Mouse (Mus musculus): ENCODE results near the gene Nav1. TPM values are rescaled to one million over a fixed set of nuclear protein-coding genes. Genes with fewer than 3 reads are reported as not detected.
"Not testable (repeated sequence)": the region's sequence is repeated elsewhere in the genome, so short reads cannot be mapped to it uniquely, and the experiment has no call there.

Nav1 gene
- polyA plus RNA-seq, 1 experiment: 26.8 TPM

DNA sequence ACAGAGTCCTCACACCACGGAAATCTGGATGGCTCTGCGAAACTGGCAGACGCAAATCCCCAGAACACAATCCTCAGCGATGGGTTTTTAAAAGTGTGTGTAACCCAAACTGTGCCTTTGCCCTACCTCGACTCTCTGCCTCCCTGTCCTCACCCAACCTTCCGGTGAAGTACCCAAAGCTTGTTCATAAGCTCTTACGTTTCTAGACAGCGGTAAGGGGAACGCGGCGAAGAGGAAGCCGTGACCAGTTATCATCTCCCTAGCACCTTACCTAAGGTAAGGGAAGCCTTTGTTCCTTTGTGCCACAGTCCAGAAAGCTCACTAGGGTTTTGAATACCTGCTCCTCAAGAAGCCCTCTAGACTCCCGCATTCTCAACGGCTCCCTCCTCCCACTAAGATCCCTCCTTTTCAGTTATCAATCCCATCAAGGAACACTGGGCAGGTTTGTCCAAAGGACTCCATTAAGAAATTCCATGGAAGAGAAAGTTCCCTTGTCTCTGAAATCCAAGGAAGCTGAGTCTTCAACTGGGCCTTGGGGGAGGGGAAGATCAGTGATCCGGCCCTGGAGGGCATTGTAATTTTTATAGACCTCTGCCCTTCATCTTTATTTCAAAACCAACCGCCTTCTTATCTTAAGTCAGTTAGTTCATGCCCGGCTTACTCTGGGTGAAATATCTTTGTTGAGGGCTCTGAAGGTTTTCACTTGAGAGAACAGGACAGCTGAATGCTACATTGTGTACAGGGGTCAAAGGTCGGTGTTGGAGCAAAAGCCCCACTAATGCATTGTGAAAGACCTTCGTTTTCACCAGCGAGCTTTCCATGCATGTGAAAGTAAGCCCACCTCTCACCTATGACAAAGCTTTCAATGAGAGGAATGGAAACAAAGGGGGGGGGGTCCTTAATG is 108.4 kb downstream of the Nav1 start:
- 63% methylated on average over 20 of the region's 20 CpGs for WGBS
- no peak for TF ChIP-seq POLR2A (IDR thresholded peaks at IDR 0.05; ENCODE audit: borderline replicate concordance, insufficient read depth, low read length)
- TF ChIP-seq CTCF (IDR thresholded peaks at IDR 0.05; ENCODE audit: borderline replicate concordance, insufficient read depth, low read depth, low read length): no peak
- Histone ChIP-seq H3K27me3 (ENCODE audit: control insufficient read depth, insufficient read depth, low read length) (no peaks in the 10 kb centered on the region), H3K4me1 (ENCODE audit: control insufficient read depth, insufficient read depth, low read length) (no peaks in the 10 kb centered on the region), H3K27ac (ENCODE audit: insufficient read depth, low read length) (no peak overlapping the region), H3K4me3 (replicated peaks; ENCODE audit: insufficient read depth, low read depth, low read length) (no peak overlapping the region)
- no peak for DNase-seq

DNA sequence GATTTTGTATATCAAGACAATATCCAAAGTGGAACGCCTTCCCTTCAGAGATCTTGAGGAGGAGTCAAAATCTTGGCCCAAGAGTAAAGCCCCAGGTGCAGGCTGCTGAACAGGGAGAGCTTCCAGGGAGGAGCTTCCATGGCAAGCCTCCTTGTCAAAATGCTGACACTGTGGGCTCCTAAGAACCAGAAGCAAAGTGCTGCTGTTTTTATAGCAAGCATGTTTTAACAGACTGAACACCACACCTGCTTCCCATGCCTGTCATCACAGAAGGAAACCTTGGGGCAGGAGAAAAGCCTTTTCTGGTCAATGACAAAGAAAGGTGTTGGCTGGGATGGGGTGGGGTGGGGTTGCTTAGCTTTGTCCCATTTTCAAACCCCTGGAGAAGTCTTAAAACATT is 112.0 kb downstream of the Nav1 start:
- no peak overlapping the region for H3K27ac ChIP-seq (ENCODE audit: insufficient read depth, low read length)
- H3K27me3 ChIP-seq (ENCODE audit: control insufficient read depth, insufficient read depth, low read length): no peaks in the 10 kb centered on the region
- 63% methylated on average over 1 of the region's 1 CpGs for WGBS
- DNase-seq: no peak
- H3K4me3 ChIP-seq (replicated peaks; ENCODE audit: insufficient read depth, low read depth, low read length): no peak overlapping the region
- H3K4me1 ChIP-seq (ENCODE audit: control insufficient read depth, insufficient read depth, low read length): no peaks in the 10 kb centered on the region
- TF ChIP-seq CTCF (IDR thresholded peaks at IDR 0.05; ENCODE audit: borderline replicate concordance, insufficient read depth, low read depth, low read length) (no peak), POLR2A (IDR thresholded peaks at IDR 0.05; ENCODE audit: borderline replicate concordance, insufficient read depth, low read length) (no peak)

GRCm38 (mm10) chr1:135493862-135494261 is 113.2 kb downstream of the Nav1 start:
- Histone ChIP-seq H3K4me3 (replicated peaks; ENCODE audit: insufficient read depth, low read depth, low read length) (no peak overlapping the region), H3K27me3 (ENCODE audit: control insufficient read depth, insufficient read depth, low read length) (no peaks in the 10 kb centered on the region), H3K4me1 (ENCODE audit: control insufficient read depth, insufficient read depth, low read length) (no peaks in the 10 kb centered on the region), H3K27ac (ENCODE audit: insufficient read depth, low read length) (no peak overlapping the region)
- TF ChIP-seq POLR2A (IDR thresholded peaks at IDR 0.05; ENCODE audit: borderline replicate concordance, insufficient read depth, low read length): no peak
- no peak for TF ChIP-seq CTCF (IDR thresholded peaks at IDR 0.05; ENCODE audit: borderline replicate concordance, insufficient read depth, low read depth, low read length)
- WGBS: 65% methylated on average over 6 of the region's 6 CpGs
- DNase-seq: no peak

- 79% methylated on average over 10 of the region's 10 CpGs for WGBS
- no peak overlapping the region for H3K4me3 ChIP-seq (replicated peaks; ENCODE audit: insufficient read depth, low read depth, low read length)
- H3K27ac ChIP-seq (ENCODE audit: insufficient read depth, low read length): no peak overlapping the region
- no peaks in the 10 kb centered on the region for H3K27me3 ChIP-seq (ENCODE audit: control insufficient read depth, insufficient read depth, low read length)
- no peak for DNase-seq
- TF ChIP-seq POLR2A (IDR thresholded peaks at IDR 0.05; ENCODE audit: borderline replicate concordance, insufficient read depth, low read length) (no peak), CTCF (IDR thresholded peaks at IDR 0.05; ENCODE audit: borderline replicate concordance, insufficient read depth, low read depth, low read length) (no peak)
- H3K4me1 ChIP-seq (ENCODE audit: control insufficient read depth, insufficient read depth, low read length): no peaks in the 10 kb centered on the region
Observed at GRCm38 (mm10) chr1:135492406-135492805, 114.7 kb downstream of the Nav1 start.

DNA sequence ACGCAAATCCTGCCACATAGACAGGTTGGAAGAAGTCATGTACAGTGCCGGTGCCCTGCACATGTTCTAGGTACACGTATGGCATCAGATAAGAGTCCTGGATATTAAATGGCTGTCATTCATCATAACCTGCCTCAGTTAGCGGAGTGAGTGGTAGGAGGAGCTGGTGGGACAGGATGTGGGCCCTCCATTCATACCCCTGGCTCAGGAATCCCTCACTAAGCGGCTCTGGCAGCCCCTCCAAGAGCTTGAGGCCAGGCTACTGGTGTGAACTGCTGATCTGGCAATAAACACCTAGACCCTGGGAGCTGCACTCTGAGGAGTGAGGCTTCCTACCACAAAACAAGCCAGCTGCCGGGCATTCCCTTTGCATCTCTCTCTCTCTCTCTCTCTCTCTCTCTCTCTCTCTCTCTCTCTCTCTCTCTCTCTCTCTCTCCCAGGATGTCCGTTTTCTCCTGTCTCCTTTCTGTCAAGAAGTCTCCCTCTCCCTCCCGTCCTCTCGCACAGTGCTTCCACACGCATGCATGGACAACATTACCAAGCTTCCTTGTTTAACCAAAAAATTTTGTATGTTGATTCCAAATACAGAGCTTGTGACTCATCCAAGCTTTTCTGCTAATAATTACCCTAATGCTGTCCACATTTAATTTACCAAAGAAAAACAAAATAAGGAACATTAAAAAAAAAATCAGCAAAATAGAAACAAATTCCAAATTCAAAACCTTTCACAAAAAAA is 116.0 kb downstream of the Nav1 start:
- 59% methylated on average over 10 of the region's 10 CpGs for WGBS
- DNase-seq: no peak
- no peaks in the 10 kb centered on the region for H3K4me1 ChIP-seq (ENCODE audit: control insufficient read depth, insufficient read depth, low read length)
- TF ChIP-seq POLR2A (IDR thresholded peaks at IDR 0.05; ENCODE audit: borderline replicate concordance, insufficient read depth, low read length) (no peak), CTCF (IDR thresholded peaks at IDR 0.05; ENCODE audit: borderline replicate concordance, insufficient read depth, low read depth, low read length) (no peak)
- no peaks in the 10 kb centered on the region for H3K27me3 ChIP-seq (ENCODE audit: control insufficient read depth, insufficient read depth, low read length)
- H3K27ac ChIP-seq (ENCODE audit: insufficient read depth, low read length): no peak overlapping the region
- H3K4me3 ChIP-seq (replicated peaks; ENCODE audit: insufficient read depth, low read depth, low read length): no peak overlapping the region

DNA sequence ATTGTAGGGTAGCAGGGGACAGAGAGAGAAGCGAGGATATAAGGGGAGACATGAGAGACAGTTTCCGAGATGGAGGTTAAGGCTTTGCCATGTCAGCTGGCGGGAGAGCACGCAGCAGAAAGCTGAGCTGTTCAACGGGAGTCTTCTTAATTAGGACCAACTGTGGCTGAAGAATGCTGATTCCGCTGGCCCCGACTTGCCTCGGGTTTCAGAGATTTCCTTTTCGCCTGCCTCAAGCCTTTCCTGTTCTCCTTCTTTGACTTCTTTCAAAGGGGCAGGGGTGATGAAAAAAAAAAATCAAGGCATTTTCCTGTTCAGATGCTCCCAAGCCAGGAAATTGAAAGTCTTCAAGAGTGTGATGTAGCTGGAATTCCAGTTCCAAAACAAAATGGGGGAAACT is 118.2 kb downstream of the Nav1 start:
- H3K4me1 ChIP-seq (ENCODE audit: control insufficient read depth, insufficient read depth, low read length): no peaks in the 10 kb centered on the region
- 81% methylated on average over 9 of the region's 9 CpGs for WGBS
- no peak for TF ChIP-seq POLR2A (IDR thresholded peaks at IDR 0.05; ENCODE audit: borderline replicate concordance, insufficient read depth, low read length)
- H3K4me3 ChIP-seq (replicated peaks; ENCODE audit: insufficient read depth, low read depth, low read length): no peak overlapping the region
- no peak overlapping the region for H3K27ac ChIP-seq (ENCODE audit: insufficient read depth, low read length)
- no peak for DNase-seq
- no peaks in the 10 kb centered on the region for H3K27me3 ChIP-seq (ENCODE audit: control insufficient read depth, insufficient read depth, low read length)

DNA sequence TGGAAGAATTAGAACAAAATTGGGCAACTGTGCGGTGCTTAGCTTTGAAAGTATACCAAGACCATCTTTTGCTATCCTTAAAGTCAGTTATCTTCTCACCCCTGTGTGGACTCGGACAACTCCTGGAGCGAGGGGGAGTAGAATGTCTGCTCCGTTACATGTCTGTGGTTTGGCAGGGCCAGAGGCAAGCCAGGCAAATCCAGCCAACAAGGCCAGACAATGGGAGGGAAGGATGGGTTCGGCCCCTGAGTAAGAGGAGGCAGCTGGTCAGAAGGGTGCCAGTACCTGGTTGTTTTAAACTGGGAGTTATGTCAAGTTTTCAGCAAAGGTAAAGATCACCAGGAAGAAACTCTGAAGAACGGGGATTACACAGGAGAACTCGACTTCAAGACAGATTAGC is 121.9 kb downstream of the Nav1 start:
- Histone ChIP-seq H3K27ac (ENCODE audit: insufficient read depth, low read length) (no peak overlapping the region), H3K27me3 (ENCODE audit: control insufficient read depth, insufficient read depth, low read length) (no peaks in the 10 kb centered on the region), H3K4me1 (ENCODE audit: control insufficient read depth, insufficient read depth, low read length) (no peaks in the 10 kb centered on the region), H3K4me3 (replicated peaks; ENCODE audit: insufficient read depth, low read depth, low read length) (no peak overlapping the region)
- 65% methylated on average over 7 of the region's 7 CpGs for WGBS
- TF ChIP-seq POLR2A (IDR thresholded peaks at IDR 0.05; ENCODE audit: borderline replicate concordance, insufficient read depth, low read length) (no peak), CTCF (IDR thresholded peaks at IDR 0.05; ENCODE audit: borderline replicate concordance, insufficient read depth, low read depth, low read length) (no peak)
- DNase-seq: no peak

- H3K4me1 ChIP-seq (ENCODE audit: control insufficient read depth, insufficient read depth, low read length); DNase-seq; H3K27me3 ChIP-seq (ENCODE audit: control insufficient read depth, insufficient read depth, low read length); H3K27ac ChIP-seq (ENCODE audit: insufficient read depth, low read length); H3K4me3 ChIP-seq (replicated peaks; ENCODE audit: insufficient read depth, low read depth, low read length): not testable (repeated sequence)
- whole genome bisulfite sequencing: 70% methylated on average over 9 of the region's 9 CpGs
Observed at GRCm38 (mm10) chr1:135484503-135485051, 122.5 kb downstream of the Nav1 start.
